Mouse (Mus musculus): ENCODE data around the gene Tmprss6. TPM values are rescaled to one million over a fixed set of nuclear protein-coding genes. Genes with fewer than 3 reads are reported as not detected.
A peak's percentile ranks its signal among the peaks of the same experiment; 100 is the strongest.

Tmprss6 gene
- polyA plus RNA-seq, 1 experiment: 0.08 TPM

DNA sequence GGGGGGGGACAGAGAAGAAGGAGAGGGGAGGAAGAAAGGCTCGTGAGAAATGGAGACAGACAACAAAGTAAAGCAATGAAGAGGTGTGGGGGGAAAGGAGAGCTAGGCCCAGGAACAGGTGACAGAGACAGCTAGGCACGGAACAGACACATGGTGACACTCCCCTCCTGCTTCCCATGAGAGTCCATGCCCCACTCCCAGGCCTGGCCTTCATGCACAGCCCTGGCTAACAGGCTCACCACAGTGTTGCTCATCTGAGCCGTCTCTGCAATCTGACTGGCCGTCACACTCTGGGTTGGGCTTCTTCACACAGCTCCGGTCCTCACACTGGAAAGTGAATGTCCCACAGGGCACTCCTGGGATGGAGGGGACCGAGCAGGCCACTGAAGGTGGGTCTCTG is 24.6 kb downstream of the Tmprss6 start:
- Histone ChIP-seq H3K36me3 (ENCODE audit: control insufficient read depth, insufficient read depth) (no peaks in the 10 kb centered on the region), H3K79me2 (ENCODE audit: control insufficient read depth, insufficient read depth) (no peaks in the 10 kb centered on the region), H3K4me2 (ENCODE audit: low read depth) (no peak overlapping the region)

DNA sequence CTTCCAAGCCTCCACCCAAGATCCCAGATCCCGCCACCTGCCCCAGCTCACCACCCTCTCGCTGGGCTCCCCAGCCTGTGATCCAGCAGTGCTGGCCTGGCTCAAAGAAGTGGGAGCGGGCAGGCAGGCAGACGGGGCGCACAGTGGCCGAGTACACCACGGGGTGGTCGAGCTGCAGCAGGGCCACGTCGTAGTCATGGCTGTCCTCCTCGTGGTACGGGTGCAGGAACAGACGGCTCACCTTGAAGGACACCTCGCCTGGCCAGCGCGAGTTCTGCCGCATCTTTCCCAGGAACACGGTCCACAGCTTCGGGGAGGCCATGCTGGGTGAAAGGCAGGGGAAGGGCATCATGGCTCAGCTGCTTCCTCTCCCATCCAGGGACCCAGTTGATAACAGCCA is 26.2 kb downstream of the Tmprss6 start:
- Histone ChIP-seq H3ac (ENCODE audit: control insufficient read depth, insufficient read length) (no peak overlapping the region), H3K27me3 (ENCODE audit: control insufficient read depth, insufficient read depth, insufficient read length) (no peaks in the 10 kb centered on the region), H3K36me3 (ENCODE audit: control insufficient read depth, insufficient read depth) (no peaks in the 10 kb centered on the region), H3K4me2 (ENCODE audit: low read depth) (no peak overlapping the region), H3K4me3 (no peak overlapping the region), H3K79me2 (ENCODE audit: control insufficient read depth, insufficient read depth) (no peaks in the 10 kb centered on the region)
- peak; percentile 76 for TF ChIP-seq POLR2AphosphoS2 (IDR thresholded peaks at IDR 0.05; ENCODE audit: insufficient read length, low read depth)
- TF ChIP-seq E2F4 (IDR thresholded peaks at IDR 0.05; ENCODE audit: insufficient read depth): no peak
- peak in 1 of 3 experiments; percentile 18 for TF ChIP-seq MYOG (IDR thresholded peaks at IDR 0.05; ENCODE audit: control insufficient read depth in 1 of 3, insufficient read depth in 1 of 3, insufficient read length in 2 of 3, low read depth in 2 of 3)
- TF ChIP-seq CEBPB (IDR thresholded peaks at IDR 0.05; ENCODE audit: insufficient read depth, poor library complexity, severe bottlenecking): no peak
- TF ChIP-seq TCF3 (IDR thresholded peaks at IDR 0.05; ENCODE audit: insufficient read length, low read depth): no peak

More for the DNA sequence above, 24.6 kb downstream of the Tmprss6 start:
- H3ac ChIP-seq (ENCODE audit: control insufficient read depth, insufficient read length): no peak overlapping the region
- TF ChIP-seq CEBPB (IDR thresholded peaks at IDR 0.05; ENCODE audit: insufficient read depth, poor library complexity, severe bottlenecking) (no peak), USF1 (IDR thresholded peaks at IDR 0.05; ENCODE audit: low read depth) (no peak), REST (IDR thresholded peaks at IDR 0.05; ENCODE audit: insufficient read depth, insufficient read length) (no peak), TCF3 (IDR thresholded peaks at IDR 0.05; ENCODE audit: insufficient read length, low read depth) (no peak), MAX (IDR thresholded peaks at IDR 0.05; ENCODE audit: low read depth) (no peak), MYOD1 (IDR thresholded peaks at IDR 0.05; ENCODE audit: control insufficient read depth in 1 of 3, insufficient read length in 2 of 3, low read depth in 2 of 3) (no peak), POLR2AphosphoS2 (IDR thresholded peaks at IDR 0.05; ENCODE audit: insufficient read length, low read depth) (peak; percentile 70)
- no peaks in the 10 kb centered on the region for H3K27me3 ChIP-seq (ENCODE audit: control insufficient read depth, insufficient read depth, insufficient read length)
- H3K4me3 ChIP-seq: no peak overlapping the region

DNA sequence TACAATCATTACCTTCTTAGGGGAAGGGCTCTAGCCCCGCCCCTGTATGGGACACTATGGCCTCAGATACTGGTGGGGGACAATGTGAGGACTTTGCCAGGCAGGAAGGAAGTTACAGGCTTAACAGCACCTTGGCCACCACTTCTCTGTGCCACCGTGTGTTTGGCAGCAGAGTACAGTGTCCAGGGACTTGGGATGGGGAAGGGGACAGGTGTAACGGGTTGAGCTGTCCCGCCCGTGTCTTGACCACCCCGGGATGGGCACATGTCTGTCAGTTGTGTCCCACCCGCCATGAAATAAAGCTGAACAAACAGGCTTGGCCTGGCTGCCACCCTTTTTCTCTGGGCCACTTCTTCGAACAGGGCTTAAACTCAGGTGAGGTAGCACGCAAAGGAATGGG is 29.5 kb downstream of the Tmprss6 start:
- H3K27me3 ChIP-seq (ENCODE audit: control insufficient read depth, insufficient read depth, insufficient read length): no peaks in the 10 kb centered on the region
- no peaks in the 10 kb centered on the region for H3K79me2 ChIP-seq (ENCODE audit: control insufficient read depth, insufficient read depth)
- no peak overlapping the region for H3K4me2 ChIP-seq (ENCODE audit: low read depth)
- H3K4me3 ChIP-seq: no peak overlapping the region
- no peaks in the 10 kb centered on the region for H3K36me3 ChIP-seq (ENCODE audit: control insufficient read depth, insufficient read depth)
- no peak overlapping the region for H3ac ChIP-seq (ENCODE audit: control insufficient read depth, insufficient read length)
- TF ChIP-seq POLR2AphosphoS2 (IDR thresholded peaks at IDR 0.05; ENCODE audit: insufficient read length, low read depth): no peak
- TF ChIP-seq MYOG (IDR thresholded peaks at IDR 0.05; ENCODE audit: control insufficient read depth in 1 of 3, insufficient read depth in 1 of 3, insufficient read length in 2 of 3, low read depth in 2 of 3): no peak
- no peak for TF ChIP-seq E2F4 (IDR thresholded peaks at IDR 0.05; ENCODE audit: insufficient read depth)
- no peak for TF ChIP-seq USF1 (IDR thresholded peaks at IDR 0.05; ENCODE audit: low read depth)
- TF ChIP-seq TCF12 (IDR thresholded peaks at IDR 0.05; ENCODE audit: insufficient read depth, poor library complexity, severe bottlenecking): no peak
- TF ChIP-seq CEBPB (IDR thresholded peaks at IDR 0.05; ENCODE audit: insufficient read depth, poor library complexity, severe bottlenecking): no peak
- TF ChIP-seq POLR2A (IDR thresholded peaks at IDR 0.05; ENCODE audit: insufficient read length, low read depth): no peak
- TF ChIP-seq TCF3 (IDR thresholded peaks at IDR 0.05; ENCODE audit: insufficient read length, low read depth): no peak
- TF ChIP-seq MYOD1 (IDR thresholded peaks at IDR 0.05; ENCODE audit: control insufficient read depth in 1 of 3, insufficient read length in 2 of 3, low read depth in 2 of 3): no peak
- TF ChIP-seq MAX (IDR thresholded peaks at IDR 0.05; ENCODE audit: low read depth): no peak
- TF ChIP-seq REST (IDR thresholded peaks at IDR 0.05; ENCODE audit: insufficient read depth, insufficient read length): no peak
- TF ChIP-seq SRF (IDR thresholded peaks at IDR 0.05; ENCODE audit: control insufficient read depth, insufficient read length, low read depth): no peak

DNA sequence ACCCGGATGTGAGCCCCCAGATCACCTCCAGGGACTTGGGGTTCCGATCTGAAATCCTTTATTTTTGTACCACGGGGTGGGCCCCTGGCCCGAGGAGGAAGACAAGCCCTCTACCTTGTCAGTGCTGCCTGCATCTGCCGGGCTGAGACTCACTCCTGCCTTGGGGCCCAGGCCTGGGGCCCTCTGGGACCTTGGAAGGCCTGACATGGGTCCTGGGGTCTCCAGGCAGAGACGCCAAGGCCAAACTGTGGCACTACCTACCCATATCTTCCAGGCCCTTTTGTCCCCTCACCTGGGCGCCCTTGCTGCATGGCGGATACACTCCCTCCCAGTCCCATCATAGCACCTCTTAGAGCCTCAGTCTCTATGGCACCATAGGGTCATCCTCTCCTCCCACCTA is 29.9 kb downstream of the Tmprss6 start:
- Histone ChIP-seq H3ac (ENCODE audit: control insufficient read depth, insufficient read length) (no peak overlapping the region), H3K36me3 (ENCODE audit: control insufficient read depth, insufficient read depth) (no peaks in the 10 kb centered on the region), H3K79me2 (ENCODE audit: control insufficient read depth, insufficient read depth) (no peaks in the 10 kb centered on the region), H3K4me2 (ENCODE audit: low read depth) (no peak overlapping the region), H3K27me3 (ENCODE audit: control insufficient read depth, insufficient read depth, insufficient read length) (no peaks in the 10 kb centered on the region), H3K4me3 (no peak overlapping the region)
- TF ChIP-seq SRF (IDR thresholded peaks at IDR 0.05; ENCODE audit: control insufficient read depth, insufficient read length, low read depth) (no peak), REST (IDR thresholded peaks at IDR 0.05; ENCODE audit: insufficient read depth, insufficient read length) (no peak), MYOD1 (IDR thresholded peaks at IDR 0.05; ENCODE audit: control insufficient read depth in 1 of 3, insufficient read length in 2 of 3, low read depth in 2 of 3) (no peak), E2F4 (IDR thresholded peaks at IDR 0.05; ENCODE audit: insufficient read depth) (no peak), TCF12 (IDR thresholded peaks at IDR 0.05; ENCODE audit: insufficient read depth, poor library complexity, severe bottlenecking) (no peak), CEBPB (IDR thresholded peaks at IDR 0.05; ENCODE audit: insufficient read depth, poor library complexity, severe bottlenecking) (no peak), POLR2AphosphoS2 (IDR thresholded peaks at IDR 0.05; ENCODE audit: insufficient read length, low read depth) (no peak), POLR2A (IDR thresholded peaks at IDR 0.05; ENCODE audit: insufficient read length, low read depth) (no peak), MAX (IDR thresholded peaks at IDR 0.05; ENCODE audit: low read depth) (no peak), MYOG (IDR thresholded peaks at IDR 0.05; ENCODE audit: control insufficient read depth in 1 of 3, insufficient read depth in 1 of 3, insufficient read length in 2 of 3, low read depth in 2 of 3) (no peak), TCF3 (IDR thresholded peaks at IDR 0.05; ENCODE audit: insufficient read length, low read depth) (no peak), USF1 (IDR thresholded peaks at IDR 0.05; ENCODE audit: low read depth) (no peak)

DNA sequence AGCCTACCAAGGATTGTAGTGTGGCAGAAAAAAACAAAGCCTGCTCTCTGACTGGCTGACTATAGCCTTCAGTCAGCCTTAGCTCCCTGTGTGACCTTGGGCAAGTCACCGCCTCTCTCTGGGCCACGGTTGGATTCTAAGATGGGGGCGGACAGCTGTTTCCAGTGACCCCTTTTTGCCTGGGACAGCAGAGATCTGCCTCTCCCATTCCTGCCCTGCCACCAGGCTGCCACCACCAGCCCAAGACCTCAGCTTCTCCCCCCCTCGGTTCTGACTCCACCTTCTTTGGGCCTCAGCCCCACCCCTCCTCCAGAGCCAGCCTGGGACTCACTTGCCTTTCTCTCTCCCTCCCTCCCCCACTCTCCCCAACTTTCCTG is 30.4 kb downstream of the Tmprss6 start:
- H3K4me3 ChIP-seq: no peak overlapping the region
- H3ac ChIP-seq (ENCODE audit: control insufficient read depth, insufficient read length): no peak overlapping the region
- H3K36me3 ChIP-seq (ENCODE audit: control insufficient read depth, insufficient read depth): no peaks in the 10 kb centered on the region
- TF ChIP-seq MYOD1 (IDR thresholded peaks at IDR 0.05; ENCODE audit: control insufficient read depth in 1 of 3, insufficient read length in 2 of 3, low read depth in 2 of 3) (peak in 2 of 3 experiments; percentile 44 to 63), POLR2AphosphoS2 (IDR thresholded peaks at IDR 0.05; ENCODE audit: insufficient read length, low read depth) (no peak), USF1 (IDR thresholded peaks at IDR 0.05; ENCODE audit: low read depth) (no peak), TCF12 (IDR thresholded peaks at IDR 0.05; ENCODE audit: insufficient read depth, poor library complexity, severe bottlenecking) (no peak), POLR2A (IDR thresholded peaks at IDR 0.05; ENCODE audit: insufficient read length, low read depth) (no peak), MYOG (IDR thresholded peaks at IDR 0.05; ENCODE audit: control insufficient read depth in 1 of 3, insufficient read depth in 1 of 3, insufficient read length in 2 of 3, low read depth in 2 of 3) (peak in 1 of 3 experiments; percentile 22)
- no peaks in the 10 kb centered on the region for H3K79me2 ChIP-seq (ENCODE audit: control insufficient read depth, insufficient read depth)
- no peaks in the 10 kb centered on the region for H3K27me3 ChIP-seq (ENCODE audit: control insufficient read depth, insufficient read depth, insufficient read length)
- peak overlapping the region; percentile 79 for H3K4me2 ChIP-seq (ENCODE audit: low read depth)
